Mouse (Mus musculus) megakaryocyte, embryonic 14.5 days (primary cell): ENCODE measurements around the gene Pde1c. TPM values are rescaled to one million over a fixed set of nuclear protein-coding genes. Genes with fewer than 3 reads are reported as not detected.
"Not testable (repeated sequence)": the region's sequence is repeated elsewhere in the genome, so short reads cannot be mapped to it uniquely, and the experiment has no call there.

Experiments used
- H3K27me3 ChIP-seq: replicated peaks from 2 replicates; pipeline ENCODE3; 2012; ENCODE audit warnings: inconsistent platforms
- H3K36me3 ChIP-seq: replicated peaks from 2 replicates; pipeline ENCODE3; 2012; ENCODE audit warnings: low read length, inconsistent platforms, mixed read lengths
- H3K4me1 ChIP-seq: 2 replicates; pipeline ENCODE4 v1.6.1; 2012; ENCODE audit warnings: inconsistent platforms
- H3K4me3 ChIP-seq: replicated peaks from 2 replicates; pipeline ENCODE3; 2012; ENCODE audit warnings: moderate library complexity, mild to moderate bottlenecking, inconsistent platforms
- H3K9me3 ChIP-seq: 2 replicates; pipeline ENCODE4 v1.6.1; 2012; ENCODE audit warnings: inconsistent platforms
- FLI1 ChIP-seq: IDR thresholded peaks from 2 replicates; pipeline ENCODE4 v1.6.1; 2012; ENCODE audit warnings: low read length, inconsistent platforms, mixed read lengths
- GATA1 ChIP-seq: IDR thresholded peaks from 3 replicates; pipeline ENCODE4 v1.6.1; 2012; ENCODE audit warnings: mixed read lengths, low read length, inconsistent platforms, borderline replicate concordance
- polyA plus RNA-seq: library from polyadenylated mRNA; stranded (reverse); fragments of >175 nt; gene quantifications from 2 replicates; pipeline ENCODE4 v1.2.3, GENCODE M21; 2012; ENCODE audit warnings: low replicate concordance; ENCODE audit not compliant: insufficient read depth

The Pde1c gene
- 0.62 TPM in 1 of 2 replicates, not detected in the other for polyA plus RNA-seq

DNA sequence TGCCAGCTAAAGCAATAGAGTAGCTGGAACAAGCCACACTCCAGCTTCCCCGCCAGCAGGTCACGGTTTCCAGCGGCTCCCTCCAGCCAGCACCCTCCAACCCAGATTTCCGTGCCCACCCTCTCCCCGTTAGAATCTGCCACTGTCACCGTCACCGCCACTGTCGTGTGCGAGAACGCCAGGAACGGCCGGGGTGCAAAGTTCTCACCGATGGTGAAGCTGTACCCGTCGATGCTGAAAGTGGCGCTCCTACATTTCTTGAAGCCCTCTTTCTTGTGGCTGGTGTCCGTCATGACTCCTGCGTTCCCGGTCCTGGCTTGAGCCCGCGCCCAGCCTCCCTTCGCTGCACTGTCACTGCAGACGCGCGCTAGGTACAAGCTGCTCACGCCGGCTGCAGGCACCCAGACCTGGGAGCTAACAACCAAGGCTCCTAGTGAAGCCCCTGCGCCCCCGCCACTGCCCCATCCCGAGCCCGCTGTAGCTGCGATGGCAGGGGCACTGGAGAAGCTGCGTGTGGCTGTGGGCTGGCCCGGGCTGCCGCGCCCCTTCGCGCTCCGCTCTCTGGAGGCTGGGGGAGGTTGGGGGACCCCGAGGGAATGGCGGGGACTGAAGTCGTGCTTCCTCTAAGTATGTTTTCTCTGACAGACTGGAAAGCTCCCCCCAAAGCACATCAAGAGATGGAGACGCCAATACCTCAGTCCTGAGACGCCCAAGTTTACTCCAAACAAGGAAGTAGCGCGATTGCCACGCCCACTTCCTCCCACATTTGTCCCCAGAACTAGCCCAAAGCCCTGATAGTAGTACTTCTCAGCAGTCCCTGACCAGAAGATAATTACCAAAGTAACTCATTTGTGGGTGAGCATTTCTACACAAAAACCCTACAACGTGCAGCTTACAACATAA, at the start of gene Pde1c:
Gene Pde1c (minus strand): TSS at position 634 of the 903 bp plus-strand sequence.
- Histone ChIP-seq H3K27me3 (peaks cover 14% of the 10 kb centered on the region), H3K9me3 (no peaks in the 10 kb centered on the region), H3K4me3 (peak within 1 kb of the TSS; percentile 94), H3K36me3 (no peaks in the 10 kb centered on the region), H3K4me1 (peaks cover 41% of the 10 kb centered on the region)
- TF ChIP-seq FLI1 (no peak), GATA1 (no peak)

DNA sequence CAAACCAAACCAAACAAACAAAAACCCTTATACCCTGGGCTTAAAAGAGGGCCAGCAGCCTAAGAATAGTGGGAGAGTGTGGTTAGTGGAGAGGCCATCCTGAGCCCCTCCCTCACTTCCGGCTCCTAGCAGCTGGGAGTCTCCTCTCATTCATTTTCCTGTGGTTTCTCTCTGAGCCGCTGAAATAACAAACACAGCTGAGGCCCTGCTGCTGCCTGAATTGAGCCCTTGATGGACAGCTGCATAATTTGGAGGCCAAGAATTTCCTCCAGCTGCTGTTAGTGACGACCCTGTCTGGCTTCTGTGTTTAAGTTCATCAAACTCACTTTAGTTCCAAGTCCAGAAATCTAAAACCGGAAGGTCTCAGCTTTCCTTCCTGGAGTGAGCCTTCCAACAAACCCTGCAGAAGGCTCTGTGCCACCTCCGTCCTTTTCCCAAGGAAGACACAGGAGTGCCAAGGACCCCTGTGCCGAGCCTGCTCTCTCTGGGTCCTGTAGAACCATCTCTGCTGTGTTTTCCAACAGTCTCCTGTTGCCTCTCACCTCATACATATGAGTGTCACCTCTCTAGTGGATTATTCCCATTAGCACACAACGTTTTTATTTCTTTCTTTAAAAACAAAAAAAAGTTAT, 48.2 kb upstream of the Pde1c start:
- Histone ChIP-seq H3K9me3 (peaks cover 4% of the 10 kb centered on the region; the same call in 1 of the 2 replicates), H3K27me3 (peaks cover 8% of the 10 kb centered on the region)
- TF ChIP-seq GATA1 = no peak
- no peak for TF ChIP-seq FLI1

DNA sequence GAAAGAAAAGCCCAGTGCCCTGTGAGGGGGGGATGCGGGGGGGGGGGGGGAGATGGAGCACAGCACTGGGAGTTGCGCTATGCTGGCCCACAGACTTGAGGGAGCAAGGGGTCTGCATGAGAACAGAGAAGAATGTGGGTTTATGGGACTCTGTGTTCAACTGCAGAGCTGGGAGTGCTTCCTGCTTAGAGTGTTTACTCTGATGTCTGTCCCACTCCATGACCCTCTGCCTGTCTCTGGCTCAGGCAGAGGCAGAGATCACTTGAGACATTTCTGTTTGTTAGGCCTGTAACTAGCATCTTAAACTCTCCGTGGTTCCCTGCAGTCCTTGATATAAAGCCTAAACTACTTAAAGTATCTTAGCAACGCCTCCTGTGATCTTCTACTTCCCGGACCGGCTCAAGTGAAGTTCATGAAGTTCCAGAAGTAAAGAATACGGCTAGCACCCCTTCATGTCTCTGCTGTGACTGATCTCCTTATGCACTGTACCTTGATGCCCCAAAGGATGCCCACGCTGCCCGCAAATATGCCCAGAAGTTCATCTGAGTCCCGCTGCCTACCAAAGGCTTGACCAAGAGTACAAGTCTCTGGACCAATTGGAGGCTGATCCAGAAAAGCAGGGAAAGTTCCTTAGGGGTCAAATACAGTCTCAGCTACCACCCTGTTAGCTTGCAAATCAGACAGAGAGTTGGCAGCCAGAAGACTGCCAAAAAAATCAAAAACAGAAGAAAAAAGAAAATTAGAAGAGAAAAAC, 47.5 kb upstream of the Pde1c start:
- Histone ChIP-seq H3K36me3 (no peaks in the 10 kb centered on the region), H3K4me1 (peaks cover 29% of the 10 kb centered on the region), H3K27me3 (peaks cover 8% of the 10 kb centered on the region), H3K9me3 (peaks cover 4% of the 10 kb centered on the region; the same call in 1 of the 2 replicates), H3K4me3 (no peak overlapping the region)
- TF ChIP-seq FLI1 (no peak), GATA1 (no peak)

More for the DNA sequence above, 48.2 kb upstream of the Pde1c start:
- no peaks in the 10 kb centered on the region for H3K36me3 ChIP-seq
- H3K4me3 ChIP-seq = peak overlapping the region; percentile 76
- H3K4me1 ChIP-seq = peaks cover 29% of the 10 kb centered on the region

DNA sequence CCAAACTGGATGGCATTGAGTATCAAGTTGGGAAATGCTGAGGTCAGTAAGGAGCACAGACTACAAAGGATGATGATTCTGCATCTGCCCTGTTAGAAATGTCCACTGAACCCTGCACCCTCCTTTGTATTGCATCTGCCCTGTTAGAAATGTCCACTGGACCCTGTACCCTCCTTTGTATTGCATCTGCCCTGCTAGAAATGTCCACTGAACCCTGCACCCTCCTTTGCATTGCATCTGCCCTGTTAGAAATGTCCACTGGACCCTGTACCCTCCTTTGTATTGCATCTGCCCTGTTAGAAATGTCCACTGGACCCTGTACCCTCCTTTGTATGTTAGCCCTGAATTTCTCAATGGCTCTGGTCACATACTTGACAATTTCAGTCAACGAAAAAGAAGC, 40.6 kb upstream of the Pde1c start:
- H3K4me1 ChIP-seq, H3K36me3 ChIP-seq: not testable (repeated sequence)

DNA sequence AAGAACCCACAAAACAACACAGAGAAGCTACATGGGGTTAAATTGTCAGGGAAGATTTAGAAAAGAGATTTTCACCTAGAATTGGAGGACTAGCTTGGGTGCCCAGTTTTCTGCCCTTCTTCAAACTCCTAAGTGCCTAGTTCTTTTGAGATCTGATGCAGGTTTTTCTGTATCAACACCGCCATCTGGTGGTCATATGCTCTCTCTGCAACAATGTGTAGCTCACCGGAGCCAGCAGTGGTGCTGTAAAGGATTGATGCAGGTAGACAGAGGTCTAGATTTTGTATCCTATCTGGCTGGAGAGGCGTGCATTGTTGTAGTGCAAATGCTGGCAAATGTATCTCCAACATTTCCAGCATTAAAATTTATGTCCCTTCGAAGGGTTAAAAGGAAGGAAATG, 39.4 kb upstream of the Pde1c start:
- TF ChIP-seq FLI1 = no peak
- no peak for TF ChIP-seq GATA1
- Histone ChIP-seq H3K4me3 (no peak overlapping the region), H3K9me3 (peaks cover 4% of the 10 kb centered on the region; the same call in 1 of the 2 replicates)

More for the DNA sequence above, 40.6 kb upstream of the Pde1c start:
- peaks cover 14% of the 10 kb centered on the region for H3K27me3 ChIP-seq
- H3K9me3 ChIP-seq, H3K4me3 ChIP-seq: not testable (repeated sequence)

DNA sequence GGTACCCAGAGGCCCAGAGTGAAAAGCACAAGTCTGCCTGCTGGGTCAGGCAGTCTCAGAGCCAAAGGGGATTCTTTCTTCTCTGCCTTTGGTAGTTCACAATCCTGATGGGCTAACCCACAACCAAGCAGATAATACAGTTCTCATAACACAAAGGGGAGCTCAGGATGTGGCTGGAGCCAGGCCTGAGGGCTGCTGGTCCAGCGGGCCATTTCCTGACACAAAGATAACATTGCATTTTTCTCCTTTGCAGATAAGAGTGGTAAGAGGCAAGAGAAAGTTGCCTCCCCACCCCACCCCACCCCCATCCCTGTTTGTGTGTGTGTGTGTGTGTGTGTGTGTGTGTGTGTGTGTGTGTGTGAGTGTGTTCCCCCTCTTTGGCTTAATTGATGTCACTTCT, 10.7 kb upstream of the Pde1c start:
- H3K4me3 ChIP-seq = no peak overlapping the region
- TF ChIP-seq GATA1 = no peak
- TF ChIP-seq FLI1 = no peak
- no peaks in the 10 kb centered on the region for H3K9me3 ChIP-seq
- H3K4me1 ChIP-seq = peaks cover 40% of the 10 kb centered on the region
- H3K27me3 ChIP-seq = peaks cover 10% of the 10 kb centered on the region
- no peaks in the 10 kb centered on the region for H3K36me3 ChIP-seq

More for the DNA sequence above, 39.4 kb upstream of the Pde1c start:
- Histone ChIP-seq H3K36me3 (no peaks in the 10 kb centered on the region), H3K4me1 (peaks cover 10% of the 10 kb centered on the region; the same call in 1 of the 2 replicates), H3K27me3 (peaks cover 12% of the 10 kb centered on the region)

DNA sequence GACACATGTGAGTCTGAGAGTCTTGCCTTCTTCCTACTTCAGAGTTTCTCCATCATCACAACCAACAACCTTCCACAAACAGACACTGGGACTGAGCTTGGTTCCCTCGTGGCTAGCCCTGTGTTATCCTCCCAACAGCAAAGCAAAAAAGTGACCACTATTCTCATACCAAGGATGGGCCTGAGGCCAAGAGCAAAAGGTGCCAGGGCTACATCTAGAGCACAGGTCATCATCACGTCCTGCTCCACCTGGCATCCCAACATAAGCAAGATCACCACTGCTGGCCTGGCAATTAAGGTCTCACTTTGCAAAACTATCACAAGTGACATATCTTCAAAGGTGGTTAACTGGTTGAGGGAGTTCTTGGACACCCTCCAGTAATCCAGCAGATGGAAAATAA, 8.0 kb downstream of the Pde1c start:
- peaks cover 2% of the 10 kb centered on the region for H3K27me3 ChIP-seq
- TF ChIP-seq FLI1 = no peak
- no peak for TF ChIP-seq GATA1
- peaks cover 15% of the 10 kb centered on the region for H3K4me1 ChIP-seq
- no peaks in the 10 kb centered on the region for H3K9me3 ChIP-seq
- H3K4me3 ChIP-seq = no peak overlapping the region
- H3K36me3 ChIP-seq = peaks cover 4% of the 10 kb centered on the region

DNA sequence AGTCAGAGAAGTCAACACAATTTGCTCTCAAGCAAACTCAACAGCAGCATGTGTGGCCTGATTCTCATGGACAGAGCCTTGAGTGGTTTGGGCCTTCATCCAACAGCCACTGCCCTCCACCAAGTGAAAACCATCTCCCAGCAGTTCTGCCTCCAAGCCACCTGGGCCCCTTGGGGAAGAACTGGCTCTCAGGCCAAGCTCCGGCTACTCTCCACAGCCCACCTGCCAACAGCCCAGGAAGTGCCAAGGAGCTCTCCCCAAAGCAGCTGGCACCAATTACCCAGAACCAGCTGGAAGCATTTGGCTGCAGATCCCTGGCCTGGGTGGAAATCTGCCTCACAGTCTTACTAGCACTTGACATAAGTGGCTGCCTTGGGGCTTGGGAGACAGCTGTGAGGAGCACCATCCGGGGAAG, 8.4 kb downstream of the Pde1c start:
- TF ChIP-seq GATA1 (no peak), FLI1 (no peak)
- no peak overlapping the region for H3K4me3 ChIP-seq
- no peaks in the 10 kb centered on the region for H3K9me3 ChIP-seq
- H3K27me3 ChIP-seq = peaks cover 2% of the 10 kb centered on the region
- peaks cover 19% of the 10 kb centered on the region for H3K4me1 ChIP-seq
- peaks cover 4% of the 10 kb centered on the region for H3K36me3 ChIP-seq

DNA sequence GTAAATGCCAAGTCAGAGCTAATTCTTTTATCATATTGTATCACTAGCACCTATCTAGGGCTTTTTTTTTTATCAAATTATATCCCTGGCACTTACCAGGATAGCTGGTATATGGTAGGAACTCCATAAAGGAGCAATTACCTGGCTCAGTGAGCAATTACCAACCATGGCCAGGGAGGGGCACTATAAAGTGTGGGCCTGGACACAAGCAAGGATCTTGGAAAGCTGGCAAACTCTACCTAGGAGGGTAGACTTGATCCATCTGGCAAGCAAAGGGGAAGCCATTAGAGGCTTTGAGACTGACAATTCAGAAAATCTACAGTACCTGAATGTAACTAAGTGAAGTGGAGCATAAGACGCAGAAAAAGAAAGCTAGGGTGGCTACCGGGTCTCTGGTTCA, 10.2 kb downstream of the Pde1c start:
- Histone ChIP-seq H3K4me3 (no peak overlapping the region), H3K4me1 (peaks cover 30% of the 10 kb centered on the region), H3K36me3 (peaks cover 4% of the 10 kb centered on the region), H3K27me3 (peaks cover 2% of the 10 kb centered on the region), H3K9me3 (no peaks in the 10 kb centered on the region)
- TF ChIP-seq GATA1 = no peak
- no peak for TF ChIP-seq FLI1
